Mouse (Mus musculus) limb, embryonic 11.5 days (tissue): ENCODE data around the gene Vmn2r45. TPM values are rescaled to one million over a fixed set of nuclear protein-coding genes. Genes with fewer than 3 reads are reported as not detected.
"Not testable (repeated sequence)": the region's sequence is repeated elsewhere in the genome, so short reads cannot be mapped to it uniquely, and the experiment has no call there.

Experiments
- ATAC-seq: fragments of 200-750 bp; cut with Nextera tagmentation; 2 replicates; pipeline ENCODE4 v1.8.0; 2017; ENCODE audit warnings: low read depth; ENCODE audit not compliant: insufficient number of reproducible peaks, low FRiP score, low TSS enrichment
- DNase-seq: peaks from one replicate; pipeline ENCODE4 v3.0.0-alpha.2; 2015; ENCODE audit warnings: low spot score
- H3K27ac ChIP-seq: fragments of 300-500 bp; sonication (generic); replicated peaks from 2 replicates; pipeline ENCODE4 v1.5.1; 2014; ENCODE audit warnings: low read depth, mild to moderate bottlenecking, low read length
- H3K27me3 ChIP-seq: fragments of 300-500 bp; sonication (generic); 2 replicates; pipeline ENCODE4 v1.6.1; 2014; ENCODE audit warnings: mild to moderate bottlenecking, low read length, mixed read lengths; ENCODE audit not compliant: control insufficient read depth, insufficient read depth
- H3K36me3 ChIP-seq: fragments of 300-500 bp; sonication (generic); 2 replicates; pipeline ENCODE4 v1.6.1; 2014; ENCODE audit warnings: mild to moderate bottlenecking, low read length, moderate library complexity, mixed read lengths; ENCODE audit not compliant: control insufficient read depth, insufficient read depth
- H3K4me1 ChIP-seq: fragments of 300-500 bp; sonication (generic); 2 replicates; pipeline ENCODE4 v1.6.1; 2014; ENCODE audit warnings: low read length, mixed read lengths; ENCODE audit not compliant: control insufficient read depth, insufficient read depth
- H3K4me2 ChIP-seq: fragments of 300-500 bp; sonication (generic); 2 replicates; pipeline ENCODE4 v1.6.1; 2014; ENCODE audit warnings: low read depth, mild to moderate bottlenecking, moderate library complexity; ENCODE audit not compliant: severe bottlenecking
- H3K4me3 ChIP-seq: fragments of 300-500 bp; sonication (generic); 2 replicates; pipeline ENCODE4 v1.5.1; 2014; ENCODE audit warnings: low read depth, low read length
- H3K9ac ChIP-seq: fragments of 300-500 bp; sonication (generic); 2 replicates; pipeline ENCODE4 v1.6.1; 2014; ENCODE audit warnings: mild to moderate bottlenecking, low read length
- H3K9me3 ChIP-seq: fragments of 300-500 bp; sonication (generic); 2 replicates; pipeline ENCODE4 v1.6.1; 2016; ENCODE audit warnings: low read length; ENCODE audit not compliant: control insufficient read depth
- WGBS: fragments of 180-500 bp; shearing (Covaris S2); extraction: QIAGEN DNeasy Blood & Tissue Kit; methylation state at CpG from one replicate; pipeline ENCODE4 v1.1.7; 2014; 5-methylcytosine and 5-hydroxymethylcytosine counted together
- polyA plus RNA-seq: library from polyadenylated mRNA; unstranded; fragments of >200 nt; fragmentation: Nextera tagmentation; extraction: Ambion mirVana; gene quantifications from 2 replicates; pipeline ENCODE4 v1.2.1, GENCODE M21; 2014

Gene Vmn2r45
- not detected in 2 replicates for polyA plus RNA-seq

- not testable (repeated sequence) for H3K4me1 ChIP-seq, DNase-seq, H3K9me3 ChIP-seq, H3K9ac ChIP-seq, H3K4me2 ChIP-seq, H3K36me3 ChIP-seq, ATAC-seq, H3K27ac ChIP-seq, H3K4me3 ChIP-seq, H3K27me3 ChIP-seq
- WGBS = 61% methylated on average over 1 of the region's 2 CpGs
Measured at GRCm38 (mm10) chr7:8488975-8489374, at the start of gene Vmn2r45. Vmn2r45 (minus strand) TSS chr7:8489075.

Other genes with a start within 250 kb of the Vmn2r45 start
- not detected in 2 replicates for gene Vmn2r43, start 228.5 kb downstream of the Vmn2r45 start, polyA plus RNA-seq
- gene Vmn2r44, start 105.7 kb downstream of the Vmn2r45 start, polyA plus RNA-seq = not detected in 2 replicates